Mouse (Mus musculus) kidney, embryonic 15.5 days (tissue): Measurements from ENCODE around the gene Ptrh2. TPM values are rescaled to one million over a fixed set of nuclear protein-coding genes. Genes with fewer than 3 reads are reported as not detected.
"Not testable (repeated sequence)": the region's sequence is repeated elsewhere in the genome, so short reads cannot be mapped to it uniquely, and the experiment has no call there.

Experiments
- ATAC-seq: fragments of 200-750 bp; cut with Nextera tagmentation; replicated peaks from 2 replicates; pipeline ENCODE4 v1.8.0; 2017; ENCODE audit warnings: moderate TSS enrichment; ENCODE audit not compliant: low FRiP score
- H3K27ac ChIP-seq: fragments of 300-500 bp; sonication (generic); 2 replicates; pipeline ENCODE4 v1.5.1; 2015; ENCODE audit warnings: mild to moderate bottlenecking, inconsistent platforms
- H3K27me3 ChIP-seq: fragments of 300-500 bp; sonication (generic); 2 replicates; pipeline ENCODE4 v1.6.1; 2015; ENCODE audit warnings: inconsistent platforms
- H3K36me3 ChIP-seq: fragments of 300-500 bp; sonication (generic); 2 replicates; pipeline ENCODE4 v1.6.1; 2015; ENCODE audit warnings: inconsistent platforms
- H3K4me1 ChIP-seq: fragments of 300-500 bp; sonication (generic); 2 replicates; pipeline ENCODE4 v1.6.1; 2015; ENCODE audit warnings: inconsistent platforms
- H3K4me2 ChIP-seq: fragments of 300-500 bp; sonication (generic); 2 replicates; pipeline ENCODE4 v1.6.1; 2015; ENCODE audit warnings: moderate library complexity, mild to moderate bottlenecking, inconsistent platforms
- H3K4me3 ChIP-seq: fragments of 300-500 bp; sonication (generic); replicated peaks from 2 replicates; pipeline ENCODE4 v1.5.1; 2015; ENCODE audit warnings: mild to moderate bottlenecking, inconsistent platforms
- H3K9ac ChIP-seq: fragments of 300-500 bp; sonication (generic); 2 replicates; pipeline ENCODE4 v1.6.1; 2015; ENCODE audit warnings: mild to moderate bottlenecking, inconsistent platforms
- H3K9me3 ChIP-seq: fragments of 300-500 bp; sonication (generic); replicated peaks from 2 replicates; pipeline ENCODE4 v1.6.1; 2016; ENCODE audit warnings: inconsistent platforms
- WGBS: fragments of 180-500 bp; shearing (Covaris S2); methylation state at CpG from one replicate; pipeline ENCODE4 v1.1.7; 2015; ENCODE audit warnings: mixed read lengths; 5-methylcytosine and 5-hydroxymethylcytosine counted together
- polyA plus RNA-seq: library from polyadenylated mRNA; unstranded; fragments of >200 nt; fragmentation: Nextera tagmentation; extraction: Ambion mirVana; gene quantifications from 2 replicates; pipeline ENCODE4 v1.2.1, GENCODE M21; 2015

The Ptrh2 gene
- polyA plus RNA-seq, 1 experiment from 2014 or later = 35.8 TPM

GRCm38 (mm10) chr11:86738308-86738707 lies 54.5 kb downstream of the Ptrh2 start:
- H3K4me2 ChIP-seq, H3K9me3 ChIP-seq, ATAC-seq, H3K9ac ChIP-seq, H3K27ac ChIP-seq, H3K4me3 ChIP-seq, H3K27me3 ChIP-seq, H3K4me1 ChIP-seq: not testable (repeated sequence)
- 89% methylated on average over 1 of the region's 1 CpGs for WGBS
- peaks cover 31% of the 10 kb centered on the region for H3K36me3 ChIP-seq

- H3K27ac ChIP-seq = no peak overlapping the region
- ATAC-seq = no peak
- no peak overlapping the region for H3K4me3 ChIP-seq
- no peaks in the 10 kb centered on the region for H3K9me3 ChIP-seq
- no peaks in the 10 kb centered on the region for H3K27me3 ChIP-seq
- peaks cover 6% of the 10 kb centered on the region for H3K4me1 ChIP-seq
- H3K4me2 ChIP-seq = no peak overlapping the region
- peaks cover 25% of the 10 kb centered on the region for H3K36me3 ChIP-seq
- WGBS = 69% methylated on average over 1 of the region's 1 CpGs
- H3K9ac ChIP-seq = no peak overlapping the region
Measured at GRCm38 (mm10) chr11:86738956-86739355, 55.2 kb downstream of the Ptrh2 start.

DNA sequence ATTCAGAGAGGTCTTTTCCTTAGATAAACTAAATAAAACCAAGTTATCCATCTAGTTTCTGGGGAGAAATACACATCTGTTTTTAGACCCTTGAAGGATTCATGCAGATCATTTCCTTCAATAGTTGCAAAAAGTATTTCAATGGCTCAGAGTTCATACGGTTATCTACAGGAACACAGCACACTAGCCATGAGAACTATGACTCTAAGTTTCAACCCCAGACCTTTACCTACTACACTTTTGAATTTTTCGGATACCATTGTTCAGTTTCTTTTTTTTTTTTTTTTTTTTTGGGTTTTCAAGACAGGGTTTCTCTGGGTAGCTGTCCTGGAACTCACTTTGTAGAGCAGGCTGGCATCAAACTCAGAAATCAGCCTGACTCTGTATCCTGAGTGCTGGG lies 55.7 kb downstream of the Ptrh2 start:
- Histone ChIP-seq H3K4me3 (no peak overlapping the region), H3K27me3 (no peaks in the 10 kb centered on the region), H3K27ac (0 out of 2 replicates have a peak overlapping the region, but pooled peaks have one; percentile 10), H3K9me3 (no peaks in the 10 kb centered on the region), H3K4me2 (no peak overlapping the region), H3K36me3 (peaks cover 21% of the 10 kb centered on the region), H3K9ac (no peak overlapping the region), H3K4me1 (peaks cover 6% of the 10 kb centered on the region)
- WGBS = 76% methylated on average over 2 of the region's 2 CpGs
- no peak for ATAC-seq

DNA sequence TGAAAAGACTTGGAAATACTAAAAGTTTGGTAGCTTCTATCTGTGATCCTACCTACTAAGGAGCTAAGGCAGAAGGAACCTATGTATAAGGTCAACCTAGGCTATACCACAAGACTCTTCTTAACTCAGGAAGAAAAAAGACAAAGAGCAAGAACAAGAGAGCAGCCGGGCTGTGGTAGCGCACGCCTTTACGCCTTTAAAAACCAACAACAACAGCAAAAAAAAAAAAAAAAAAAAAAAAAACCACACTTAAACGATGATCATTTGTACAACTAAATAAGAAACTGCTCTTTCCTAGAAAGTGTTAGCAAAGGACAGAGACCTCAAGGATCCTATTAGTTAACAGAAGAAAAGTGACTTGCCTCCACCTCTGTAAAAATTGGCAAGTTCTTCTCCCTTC lies 57.7 kb downstream of the Ptrh2 start:
- no peak for ATAC-seq
- Histone ChIP-seq H3K9me3 (no peaks in the 10 kb centered on the region), H3K27me3 (no peaks in the 10 kb centered on the region), H3K9ac (no peak overlapping the region), H3K4me3 (no peak overlapping the region), H3K4me1 (peaks cover 24% of the 10 kb centered on the region), H3K27ac (no peak overlapping the region), H3K4me2 (no peak overlapping the region), H3K36me3 (0 out of 2 replicates have a peak, but pooled peaks cover 5% of the 10 kb centered on the region)
- WGBS = 93% methylated on average over 5 of the region's 5 CpGs

Other genes starting within 250 kb of the Ptrh2 start
- 42.3 and 45.9 TPM in 2 replicates for gene Rnft1, start 199.3 kb upstream of the Ptrh2 start, polyA plus RNA-seq
- 60.9 and 70.7 TPM in 2 replicates for gene Rps6kb1, start 139.2 kb upstream of the Ptrh2 start, polyA plus RNA-seq
- gene Tubd1, start 139.0 kb upstream of the Ptrh2 start, polyA plus RNA-seq = 10.3 and 10.5 TPM in 2 replicates
- 139 and 144 TPM in 2 replicates for gene Vmp1, start 149 bp upstream of the Ptrh2 start, polyA plus RNA-seq
- 148 and 157 TPM in 2 replicates for gene Cltc, start 73.6 kb downstream of the Ptrh2 start, polyA plus RNA-seq
- gene Dhx40, start 123.8 kb downstream of the Ptrh2 start, polyA plus RNA-seq = 33.4 and 37.5 TPM in 2 replicates